Mouse (Mus musculus) limb, embryonic 15.5 days (tissue): ENCODE results near the gene Pgf. TPM values are rescaled to one million over a fixed set of nuclear protein-coding genes. Genes with fewer than 3 reads are reported as not detected.
A peak's percentile ranks its signal among the peaks of the same experiment; 100 is the strongest.

Experiments used
- ATAC-seq: fragments of 200-750 bp; cut with Nextera tagmentation; 2 replicates; pipeline ENCODE4 v1.8.0; 2017; ENCODE audit warnings: low read depth, moderate TSS enrichment; ENCODE audit not compliant: insufficient number of reproducible peaks, low FRiP score, low TSS enrichment
- H3K27ac ChIP-seq: fragments of 300-500 bp; sonication (generic); 2 replicates; pipeline ENCODE4 v1.5.1; 2015; ENCODE audit warnings: moderate library complexity, mild to moderate bottlenecking, inconsistent platforms
- H3K27me3 ChIP-seq: fragments of 300-500 bp; sonication (generic); 2 replicates; pipeline ENCODE4 v1.6.1; 2015; ENCODE audit warnings: inconsistent platforms
- H3K36me3 ChIP-seq: fragments of 300-500 bp; sonication (generic); 2 replicates; pipeline ENCODE4 v1.6.1; 2015; ENCODE audit warnings: inconsistent platforms
- H3K4me1 ChIP-seq: fragments of 300-500 bp; sonication (generic); 2 replicates; pipeline ENCODE4 v1.6.1; 2015; ENCODE audit warnings: inconsistent platforms
- H3K4me2 ChIP-seq: fragments of 300-500 bp; sonication (generic); 2 replicates; pipeline ENCODE4 v1.6.1; 2015; ENCODE audit warnings: mild to moderate bottlenecking, inconsistent platforms
- H3K4me3 ChIP-seq: fragments of 300-500 bp; sonication (generic); 2 replicates; pipeline ENCODE4 v1.5.1; 2015; ENCODE audit warnings: mild to moderate bottlenecking, inconsistent platforms
- H3K9ac ChIP-seq: fragments of 300-500 bp; sonication (generic); 2 replicates; pipeline ENCODE4 v1.6.1; 2015; ENCODE audit warnings: inconsistent platforms
- H3K9me3 ChIP-seq: fragments of 300-500 bp; sonication (generic); 2 replicates; pipeline ENCODE4 v1.6.1; 2016; ENCODE audit warnings: inconsistent platforms
- WGBS: fragments of 180-500 bp; shearing (Covaris S2); methylation state at CpG from one replicate; pipeline ENCODE4 v1.1.7; 2015; 5-methylcytosine and 5-hydroxymethylcytosine counted together
- polyA plus RNA-seq: library from polyadenylated mRNA; unstranded; fragments of >200 nt; fragmentation: Nextera tagmentation; extraction: Ambion mirVana; gene quantifications from 2 replicates; pipeline ENCODE4 v1.2.1, GENCODE M21; 2015

Gene Pgf
- polyA plus RNA-seq, 1 experiment from 2014 or later: 15.5 TPM

- Histone ChIP-seq H3K4me2 (no peak overlapping the region), H3K27me3 (no peaks in the 10 kb centered on the region), H3K4me1 (peaks cover 35% of the 10 kb centered on the region), H3K4me3 (no peak overlapping the region), H3K27ac (no peak overlapping the region), H3K9ac (no peak overlapping the region), H3K9me3 (no peaks in the 10 kb centered on the region), H3K36me3 (peaks cover 7% of the 10 kb centered on the region)
- WGBS: 83% methylated on average over 11 of the region's 11 CpGs
- no peak for ATAC-seq
Measured at GRCm38 (mm10) chr12:85170284-85170947, 7.2 kb downstream of the Pgf start.

GRCm38 (mm10) chr12:85169877-85170276, 7.7 kb downstream of the Pgf start:
- no peak for ATAC-seq
- H3K4me3 ChIP-seq: no peak overlapping the region
- H3K9me3 ChIP-seq: no peaks in the 10 kb centered on the region
- no peak overlapping the region for H3K9ac ChIP-seq
- WGBS: 49% methylated on average over 3 of the region's 3 CpGs
- peaks cover 30% of the 10 kb centered on the region for H3K4me1 ChIP-seq
- H3K4me2 ChIP-seq: peak overlapping the region; percentile 31; the same call in 1 of the 2 replicates
- H3K27me3 ChIP-seq: no peaks in the 10 kb centered on the region
- H3K36me3 ChIP-seq: peaks cover 7% of the 10 kb centered on the region
- peak overlapping the region; percentile 30; the same call in 1 of the 2 replicates for H3K27ac ChIP-seq

GRCm38 (mm10) chr12:85169117-85169858, 8.3 kb downstream of the Pgf start:
- WGBS: 32% methylated on average over 27 of the region's 27 CpGs
- no peak overlapping the region for H3K9ac ChIP-seq
- H3K9me3 ChIP-seq: no peaks in the 10 kb centered on the region
- H3K27ac ChIP-seq: peak overlapping the region; percentile 30; the same call in 1 of the 2 replicates
- no peaks in the 10 kb centered on the region for H3K27me3 ChIP-seq
- ATAC-seq: 0 out of 2 replicates have a peak, but pooled peaks have one; percentile 41
- peaks cover 7% of the 10 kb centered on the region for H3K36me3 ChIP-seq
- H3K4me3 ChIP-seq: peak overlapping the region; percentile 11; the same call in 1 of the 2 replicates
- peak overlapping the region; percentile 31; the same call in 1 of the 2 replicates for H3K4me2 ChIP-seq
- H3K4me1 ChIP-seq: peaks cover 27% of the 10 kb centered on the region

DNA sequence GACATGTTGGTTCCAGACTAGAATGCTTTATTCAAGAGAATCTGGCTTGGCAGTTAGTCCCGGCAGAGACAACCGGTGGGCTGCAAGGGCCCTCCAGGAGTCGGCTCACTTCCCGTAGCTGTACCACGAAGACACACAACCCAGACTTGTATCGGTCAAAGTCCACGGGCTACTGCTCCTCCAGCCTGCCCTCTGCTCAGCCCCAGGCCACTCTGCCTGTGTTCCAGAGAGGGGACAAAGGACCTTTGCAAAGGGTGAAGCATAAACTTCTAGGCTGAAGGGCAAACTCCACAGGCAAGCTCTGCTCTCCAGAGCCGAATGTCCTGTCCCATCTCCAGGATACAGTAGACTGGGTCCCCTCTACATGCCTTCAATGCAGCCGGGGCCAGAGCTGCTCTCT, 11.0 kb downstream of the Pgf start:
- Histone ChIP-seq H3K4me2 (no peak overlapping the region), H3K4me3 (no peak overlapping the region), H3K27me3 (no peaks in the 10 kb centered on the region), H3K4me1 (peaks cover 21% of the 10 kb centered on the region), H3K9me3 (no peaks in the 10 kb centered on the region), H3K9ac (no peak overlapping the region), H3K27ac (no peak overlapping the region), H3K36me3 (peaks cover 7% of the 10 kb centered on the region)
- no peak for ATAC-seq
- WGBS: 82% methylated on average over 9 of the region's 9 CpGs

- Histone ChIP-seq H3K9ac (no peak overlapping the region), H3K4me3 (no peak overlapping the region), H3K4me1 (peaks cover 9% of the 10 kb centered on the region), H3K27ac (no peak overlapping the region), H3K9me3 (no peaks in the 10 kb centered on the region), H3K27me3 (no peaks in the 10 kb centered on the region), H3K4me2 (no peak overlapping the region), H3K36me3 (peaks cover 7% of the 10 kb centered on the region)
- no peak for ATAC-seq
- 75% methylated on average over 5 of the region's 5 CpGs for WGBS
Measured at GRCm38 (mm10) chr12:85164996-85165395, 12.6 kb downstream of the Pgf start.

- Histone ChIP-seq H3K4me1 (peaks cover 9% of the 10 kb centered on the region; the same call in 1 of the 2 replicates), H3K4me3 (no peak overlapping the region), H3K9me3 (no peaks in the 10 kb centered on the region), H3K27me3 (no peaks in the 10 kb centered on the region), H3K4me2 (no peak overlapping the region), H3K27ac (no peak overlapping the region), H3K9ac (no peak overlapping the region), H3K36me3 (no peaks in the 10 kb centered on the region)
- peak; percentile 77; the same call in 1 of the 2 replicates for ATAC-seq
- WGBS: 56% methylated on average over 5 of the region's 5 CpGs
Measured at GRCm38 (mm10) chr12:85159592-85159991, 18.0 kb downstream of the Pgf start.

DNA sequence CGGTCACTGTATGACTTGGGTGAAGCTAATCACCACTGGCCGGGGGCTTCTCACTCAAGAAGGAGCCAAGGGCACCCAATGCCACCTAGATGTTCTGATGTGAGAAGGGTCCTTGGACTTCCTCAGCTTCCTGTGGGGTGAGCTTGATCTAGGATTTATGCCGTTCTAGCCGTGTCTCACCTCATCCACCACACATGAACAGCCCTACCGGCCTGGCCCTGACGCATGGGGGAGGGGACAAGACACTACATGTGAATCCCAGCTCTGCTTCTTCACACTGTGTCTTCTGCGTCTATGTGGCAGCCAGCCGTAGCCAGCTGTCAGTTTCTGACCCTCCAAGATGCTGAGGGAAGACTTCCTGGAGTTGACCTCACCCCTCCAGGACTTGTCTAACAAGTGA, 18.8 kb downstream of the Pgf start:
- Histone ChIP-seq H3K9me3 (no peaks in the 10 kb centered on the region), H3K4me2 (no peak overlapping the region), H3K9ac (no peak overlapping the region), H3K4me1 (peaks cover 9% of the 10 kb centered on the region; the same call in 1 of the 2 replicates), H3K27ac (no peak overlapping the region), H3K36me3 (no peaks in the 10 kb centered on the region), H3K27me3 (no peaks in the 10 kb centered on the region), H3K4me3 (no peak overlapping the region)
- ATAC-seq: no peak
- WGBS: 92% methylated on average over 8 of the region's 8 CpGs

DNA sequence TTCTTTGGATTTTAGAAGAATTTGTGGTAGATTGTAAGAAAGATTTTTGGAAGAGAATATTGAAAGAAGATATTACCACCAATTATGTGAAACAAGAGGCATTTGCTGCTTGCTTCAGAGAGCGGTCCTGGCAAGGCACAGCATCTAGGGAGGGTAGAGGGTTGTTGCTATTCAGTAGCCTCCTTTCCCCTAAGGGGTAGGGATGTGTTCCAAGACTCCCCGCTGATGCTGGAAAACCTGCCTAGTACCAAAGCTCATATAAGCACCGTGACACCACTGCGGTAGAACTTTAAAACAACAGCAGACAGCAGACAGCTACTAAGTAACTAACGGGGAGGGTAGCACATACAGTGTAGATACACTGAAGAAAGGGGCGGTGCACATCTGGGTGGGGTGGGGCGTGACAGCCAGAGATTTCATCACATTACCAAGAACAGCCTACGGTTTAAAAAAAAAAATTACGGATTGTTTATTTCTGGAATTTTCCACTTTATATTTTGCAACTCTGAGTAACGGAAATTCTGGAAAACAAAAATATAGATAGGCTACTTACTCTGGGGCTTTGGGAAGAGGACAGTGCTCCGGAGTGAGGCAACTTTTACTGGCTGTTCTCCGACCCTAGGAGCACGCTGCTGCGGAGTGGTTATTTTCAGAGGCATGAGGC, 19.7 kb downstream of the Pgf start:
- Histone ChIP-seq H3K27ac (no peak overlapping the region), H3K4me3 (no peak overlapping the region), H3K27me3 (no peaks in the 10 kb centered on the region), H3K9ac (no peak overlapping the region), H3K36me3 (no peaks in the 10 kb centered on the region), H3K4me2 (no peak overlapping the region), H3K9me3 (no peaks in the 10 kb centered on the region), H3K4me1 (peaks cover 9% of the 10 kb centered on the region; the same call in 1 of the 2 replicates)
- no peak for ATAC-seq
- WGBS: 85% methylated on average over 14 of the region's 14 CpGs

- ATAC-seq: no peak
- peak overlapping the region; percentile 40; the same call in 1 of the 2 replicates for H3K27ac ChIP-seq
- H3K27me3 ChIP-seq: peaks cover 4% of the 10 kb centered on the region
- no peak overlapping the region for H3K4me2 ChIP-seq
- H3K9ac ChIP-seq: no peak overlapping the region
- no peaks in the 10 kb centered on the region for H3K9me3 ChIP-seq
- peaks cover 9% of the 10 kb centered on the region; the same call in 1 of the 2 replicates for H3K4me1 ChIP-seq
- no peaks in the 10 kb centered on the region for H3K36me3 ChIP-seq
- no peak overlapping the region for H3K4me3 ChIP-seq
- 13% methylated on average over 6 of the region's 6 CpGs for WGBS
Measured at GRCm38 (mm10) chr12:85156324-85156723, 21.3 kb downstream of the Pgf start.

DNA sequence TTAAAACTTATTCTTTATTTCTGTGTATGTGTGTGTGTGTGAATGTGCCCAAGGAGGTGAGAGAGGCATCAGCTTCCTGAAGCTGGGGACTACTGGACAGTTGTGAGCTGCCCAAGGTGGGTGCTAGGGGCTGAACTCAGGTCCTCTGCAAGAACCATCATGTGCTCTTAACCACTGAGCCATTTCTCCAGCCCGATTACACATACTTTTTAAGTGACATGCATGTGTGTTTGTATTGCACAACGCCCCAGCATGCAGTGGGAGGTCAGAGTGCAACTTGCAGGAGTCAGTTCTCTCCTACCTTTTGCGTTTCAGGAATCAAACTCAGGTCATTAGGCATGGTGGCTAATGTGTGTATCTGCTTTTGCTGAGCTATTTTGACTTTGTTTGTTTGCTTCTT, 24.6 kb downstream of the Pgf start:
- H3K9ac ChIP-seq: no peak overlapping the region
- 74% methylated on average over 3 of the region's 3 CpGs for WGBS

GRCm38 (mm10) chr12:85151002-85151774, 26.4 kb downstream of the Pgf start, which contains the start of gene Rps6kl1:
Gene Rps6kl1 (minus strand): TSS chr12:85151264.
- peak within 1 kb of the TSS; percentile 40 for H3K4me2 ChIP-seq
- ATAC-seq: no peak
- WGBS: 13% methylated on average over 28 of the region's 28 CpGs
- peak within 1 kb of the TSS; percentile 16; the same call in 1 of the 2 replicates for H3K4me3 ChIP-seq
- peaks cover 24% of the 10 kb centered on the region for H3K27me3 ChIP-seq
- H3K9me3 ChIP-seq: no peaks in the 10 kb centered on the region
- H3K27ac ChIP-seq: no peak within 1 kb of the TSS
- H3K36me3 ChIP-seq: no peaks in the 10 kb centered on the region
- no peak within 1 kb of the TSS for H3K9ac ChIP-seq
- H3K4me1 ChIP-seq: peaks cover 15% of the 10 kb centered on the region

More for the DNA sequence above, 24.6 kb downstream of the Pgf start:
- Histone ChIP-seq H3K9me3 (no peaks in the 10 kb centered on the region), H3K4me3 (no peak overlapping the region), H3K4me1 (peaks cover 10% of the 10 kb centered on the region), H3K4me2 (no peak overlapping the region), H3K27me3 (peaks cover 24% of the 10 kb centered on the region), H3K36me3 (no peaks in the 10 kb centered on the region), H3K27ac (no peak overlapping the region)
- no peak for ATAC-seq
